Mouse (Mus musculus): ENCODE data around the gene Olfr1204.

Olfr1204 gene

GRCm38 (mm10) chr2:88848992-88849391, at the start of gene Olfr1204:
Gene Olfr1204, plus strand, starts transcription at chr2:88849292.
- DNase-seq (ENCODE audit: low spot score), result no peak

- DNase-seq (ENCODE audit: low spot score), result no peak
Observed at GRCm38 (mm10) chr2:88814196-88814595, 34.9 kb upstream of the Olfr1204 start, which contains the start of gene Olfr1202. Gene Olfr1202, plus strand, starts transcription at chr2:88814496.

GRCm38 (mm10) chr2:88829437-88829836, 19.7 kb upstream of the Olfr1204 start, which contains the start of gene Olfr1205:
Gene Olfr1205, plus strand, starts transcription at chr2:88829737.
- no peak for DNase-seq (ENCODE audit: low spot score)

GRCm38 (mm10) chr2:88838477-88838876, 10.6 kb upstream of the Olfr1204 start:
- DNase-seq (ENCODE audit: low spot score), result no peak

GRCm38 (mm10) chr2:88862931-88863330, 13.8 kb downstream of the Olfr1204 start, which contains the start of gene Olfr1206:
Gene Olfr1206, plus strand, starts transcription at chr2:88863231.
- no peak for DNase-seq (ENCODE audit: low spot score)

GRCm38 (mm10) chr2:88902211-88902610, 53.1 kb downstream of the Olfr1204 start, which contains the start of gene Olfr1208:
Gene Olfr1208, minus strand, starts transcription at chr2:88902311.
- DNase-seq (ENCODE audit: low spot score), result no peak

Data from testis, postnatal 14 days (tissue).